Mouse (Mus musculus) layer of hippocampus, adult 8-10 months (tissue): ENCODE measurements around the gene Pelp1. TPM values are rescaled to one million over a fixed set of nuclear protein-coding genes. Genes with fewer than 3 reads are reported as not detected.

ENCODE experiments used
- DNase-seq, 2 experiments: peaks; one replicate each; pipeline ENCODE4 v3.0.0; 2022; ENCODE audit warnings: low spot score in 2 of 2
- total RNA-seq, 4 experiments: library from RNA; stranded (reverse); gene quantifications; 2 replicates each; pipeline ENCODE4 v1.2.4; 2022

Pelp1 gene
- 10 to 100 TPM; 32.8 to 35.6 (median 33.8) TPM for total RNA-seq

DNA sequence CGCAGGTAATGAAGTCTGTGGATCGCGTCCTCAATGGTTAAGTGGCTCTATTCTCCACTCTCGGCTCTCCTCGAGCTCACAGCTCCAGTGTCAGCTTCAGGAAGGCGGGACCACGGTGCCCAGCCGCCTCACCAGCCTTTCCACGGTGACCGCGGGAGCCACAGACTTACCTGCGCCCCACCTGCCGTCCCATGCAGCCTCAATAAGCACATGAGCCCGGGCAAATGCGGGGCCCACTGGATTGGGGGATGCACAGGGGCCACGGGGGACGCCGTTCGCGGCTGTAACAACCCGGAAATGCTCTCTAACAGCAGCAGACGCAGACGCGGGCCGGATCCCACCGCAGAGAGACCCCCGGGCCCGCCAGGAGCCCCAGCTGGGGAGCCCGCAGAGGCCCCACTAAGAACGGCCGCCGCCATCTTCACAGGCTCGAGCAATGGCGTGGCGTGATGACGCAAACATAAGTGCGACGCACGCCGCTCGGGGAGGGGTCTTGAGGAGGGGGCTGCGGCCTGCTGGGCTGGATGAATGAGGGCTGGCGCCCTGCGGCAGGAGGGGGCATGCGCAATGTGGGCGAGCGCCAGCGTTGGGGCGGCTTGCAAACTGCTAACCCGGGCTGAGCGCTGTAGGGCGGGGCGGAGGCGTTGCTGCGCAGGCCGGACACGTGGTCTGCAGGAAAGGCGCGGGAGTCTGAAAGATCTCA lies at the start of gene Pelp1:
TSS of gene Pelp1 (minus strand) at position 438 of the 703 bp plus-strand sequence.
- DNase-seq, result peak; percentile 86 to 90

DNA sequence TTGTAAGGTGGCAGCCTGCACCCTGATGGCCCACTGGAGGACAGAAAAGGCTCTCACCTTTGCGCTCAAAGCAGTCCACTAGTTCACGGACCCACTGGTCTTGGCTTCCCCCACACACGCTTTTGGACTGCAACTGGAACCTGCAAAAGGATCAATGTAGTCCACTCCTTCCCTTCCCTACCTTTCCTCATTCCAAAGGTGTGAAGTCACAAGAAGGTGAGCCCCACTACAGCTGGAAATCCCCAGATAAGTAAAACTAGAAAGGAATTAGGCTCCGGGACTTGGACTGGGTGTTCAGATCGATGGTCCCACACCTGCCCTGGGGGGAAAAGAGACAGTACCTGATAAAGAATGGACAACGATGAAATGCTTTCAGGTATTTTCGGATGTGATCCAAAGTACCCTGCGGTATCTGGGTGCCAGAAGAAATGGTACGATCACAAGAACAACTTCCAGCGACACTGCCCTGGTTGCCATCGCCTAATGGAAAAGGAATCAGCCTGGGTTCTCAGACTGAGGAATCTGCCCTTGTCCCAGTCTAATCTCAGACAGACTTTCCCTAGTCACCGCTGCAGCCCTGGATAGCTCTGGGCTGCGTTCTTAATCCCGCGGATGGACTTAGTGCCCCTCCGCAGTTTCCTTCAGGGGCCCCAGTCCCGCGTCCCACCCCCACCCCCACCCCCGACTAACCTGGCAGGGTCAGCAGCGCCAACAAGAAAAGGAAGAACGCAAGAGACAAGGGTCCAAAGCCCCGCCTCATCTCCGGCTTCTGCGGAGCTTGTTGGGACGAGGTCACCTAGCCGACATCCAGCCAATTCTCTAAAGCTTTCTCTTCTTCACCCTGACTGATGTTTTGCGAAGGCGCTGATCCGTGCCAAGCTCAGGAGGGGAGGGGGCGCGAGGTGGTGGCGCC lies 49.1 kb upstream of the Pelp1 start, which contains the start of gene Zmynd15:
TSS of gene Zmynd15 (plus strand) at position 746 of the 913 bp plus-strand sequence.
- no peak for DNase-seq

DNA sequence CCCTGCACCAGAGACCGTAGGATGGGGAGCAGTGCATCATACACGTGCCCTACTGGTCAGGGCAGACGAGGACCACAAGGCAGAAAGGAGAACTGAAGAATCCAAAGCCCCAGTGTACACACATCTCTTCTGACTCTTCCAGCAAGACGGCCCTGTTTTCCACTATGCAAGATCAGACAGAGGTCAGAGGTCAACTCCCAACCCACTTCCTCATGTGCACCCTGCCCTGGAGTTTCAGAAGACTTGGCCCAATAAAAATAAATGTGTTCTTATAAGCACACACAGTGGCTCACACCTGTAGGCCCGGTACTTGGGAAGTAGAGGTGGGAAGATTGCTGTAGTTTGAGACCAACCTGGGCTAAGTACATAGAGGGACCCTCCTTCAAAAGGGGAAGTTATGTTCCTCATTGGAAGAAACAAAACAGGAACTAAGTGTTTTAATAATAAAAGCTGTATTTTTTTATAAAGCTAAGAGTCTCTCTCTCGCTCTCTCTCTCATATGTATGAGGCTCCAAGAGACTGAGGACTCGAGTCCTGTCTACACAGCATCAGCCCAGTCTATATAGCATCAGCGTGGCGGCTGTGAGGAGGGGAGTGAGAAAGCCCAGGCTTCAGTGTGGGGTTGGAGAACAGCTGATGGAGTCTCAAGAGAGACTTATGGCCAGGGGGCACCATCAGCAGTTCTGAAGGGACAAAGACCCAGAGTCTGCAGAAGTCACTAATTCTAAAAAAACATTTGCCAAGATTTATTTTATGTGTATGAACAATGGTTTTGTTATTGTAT lies 43.6 kb upstream of the Pelp1 start:
- no peak for DNase-seq

- peak; percentile 91 to 95 for DNase-seq
Observed at GRCm38 (mm10) chr11:70451797-70452498, 42.1 kb upstream of the Pelp1 start, which contains the start of gene Med11. TSS of gene Med11 (plus strand) at chr11:70451919.

- DNase-seq, result no peak
Observed at GRCm38 (mm10) chr11:70450926-70451325, 41.1 kb upstream of the Pelp1 start.

GRCm38 (mm10) chr11:70447373-70447772 lies 37.5 kb upstream of the Pelp1 start:
- DNase-seq, result no peak

- no peak for DNase-seq
Observed at GRCm38 (mm10) chr11:70446756-70447155, 36.9 kb upstream of the Pelp1 start.

GRCm38 (mm10) chr11:70444667-70445066 lies 34.8 kb upstream of the Pelp1 start:
- no peak for DNase-seq

DNA sequence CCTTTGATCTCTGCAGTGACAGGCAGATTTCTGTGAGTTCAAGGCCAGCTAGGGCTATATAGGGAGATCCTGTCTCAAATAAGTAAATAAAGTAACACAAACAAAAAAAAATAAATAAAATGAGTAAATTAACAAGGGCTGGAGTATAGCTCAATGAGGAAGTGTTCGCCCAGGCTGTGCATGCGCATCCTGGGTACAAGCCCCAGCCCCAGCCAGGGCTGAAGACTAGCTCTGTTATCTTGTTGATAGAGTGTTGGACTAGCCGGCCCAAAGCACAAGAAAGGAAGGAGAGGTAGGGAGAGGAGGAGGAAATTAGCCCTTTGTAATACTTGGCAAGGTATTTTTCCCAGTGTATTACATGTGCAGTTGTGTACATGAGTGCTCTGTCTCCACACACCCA lies 34.1 kb upstream of the Pelp1 start:
- DNase-seq, result no peak

- no peak for DNase-seq
Observed at GRCm38 (mm10) chr11:70441882-70442281, 32.1 kb upstream of the Pelp1 start.

DNA sequence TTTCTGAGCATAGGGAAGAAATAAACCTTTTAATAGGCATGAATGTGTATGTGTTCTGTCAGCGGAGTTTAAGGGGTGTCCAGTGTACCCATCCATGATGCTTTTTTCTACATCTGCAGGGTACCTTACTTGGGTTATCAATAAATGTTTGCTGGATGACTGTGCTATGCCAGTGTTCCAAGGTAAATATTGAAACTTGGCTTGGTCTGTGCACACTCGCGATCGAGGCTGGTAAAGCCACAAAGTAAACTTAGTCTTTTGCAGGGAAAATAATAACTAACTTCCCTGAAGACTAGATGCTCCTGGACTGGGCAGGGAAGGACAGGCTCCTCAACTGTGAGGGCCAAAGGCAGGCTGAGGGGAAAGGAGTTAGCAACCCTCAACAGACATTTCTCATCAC lies 30.8 kb upstream of the Pelp1 start:
- DNase-seq, result no peak

DNA sequence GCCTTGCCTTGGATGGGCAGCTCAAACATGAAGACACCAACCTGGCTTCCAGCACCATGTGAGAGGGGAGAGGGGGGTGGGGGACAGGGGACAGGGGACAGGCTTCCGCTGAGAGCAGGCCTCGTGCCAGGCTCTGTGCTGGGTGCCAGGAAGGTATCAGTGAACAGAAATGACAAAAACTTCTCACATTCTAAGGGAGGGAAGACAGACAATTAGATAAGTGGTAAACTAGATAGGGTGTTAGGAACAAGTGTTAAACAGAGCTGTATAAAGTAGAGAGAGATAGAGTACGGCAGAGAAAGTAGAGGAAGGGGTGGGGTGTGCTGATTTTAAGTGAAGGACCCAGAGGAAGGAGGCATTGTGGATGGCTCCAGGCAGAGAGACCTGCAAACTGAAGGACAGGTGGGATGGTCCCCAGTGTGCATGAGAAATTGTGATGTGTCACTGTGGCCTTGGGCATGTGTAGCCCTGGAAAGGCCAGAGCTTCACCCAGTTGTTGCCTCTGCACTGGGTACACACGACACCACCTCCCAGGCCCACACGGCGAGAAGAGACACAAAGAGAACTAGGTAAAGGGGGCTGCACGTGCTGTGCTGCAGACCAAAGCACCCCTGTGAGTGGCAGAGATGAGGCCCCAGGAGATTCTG lies 29.0 kb upstream of the Pelp1 start:
- DNase-seq, result no peak

DNA sequence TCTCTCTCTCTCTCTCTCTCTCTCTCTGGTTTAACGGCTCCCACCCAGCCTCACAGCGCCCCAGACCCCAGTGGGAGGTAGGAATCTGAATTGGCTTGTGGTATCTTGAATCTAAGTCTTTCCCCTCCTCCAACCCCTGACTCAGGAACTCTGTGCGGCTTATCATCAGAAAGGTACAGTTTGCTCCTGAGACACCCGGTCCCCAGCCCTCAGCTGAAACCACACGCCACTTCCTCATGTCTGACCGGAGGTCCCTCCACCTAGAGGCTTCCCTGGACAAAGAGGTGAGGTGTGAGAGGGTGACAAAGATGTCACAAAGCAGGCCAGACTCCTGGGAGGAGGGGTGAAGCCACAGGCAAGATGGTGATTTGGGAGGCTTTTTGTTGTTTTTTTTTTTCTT lies 27.6 kb upstream of the Pelp1 start:
- no peak for DNase-seq

DNA sequence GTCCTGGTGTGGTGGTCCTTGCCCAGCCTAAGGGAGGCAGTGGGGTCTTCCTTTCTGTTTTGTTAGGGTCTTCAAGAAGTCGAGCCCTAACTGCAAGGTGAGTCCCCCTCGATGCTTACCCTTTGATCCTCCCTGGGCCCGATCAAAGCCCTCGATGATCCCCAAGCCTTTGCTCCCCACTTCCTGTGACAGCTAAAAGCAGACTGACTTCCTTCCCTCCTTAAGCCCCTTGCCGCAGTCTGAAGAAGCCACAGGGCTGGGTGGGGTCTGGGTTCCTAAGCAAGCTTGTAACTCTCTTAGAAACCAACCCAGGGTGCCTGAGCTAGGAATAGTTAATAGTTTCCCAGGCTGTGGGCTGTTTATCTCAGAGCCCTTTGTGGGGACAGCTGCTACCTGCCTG lies 25.6 kb upstream of the Pelp1 start:
- DNase-seq, result no peak

GRCm38 (mm10) chr11:70433951-70434350 lies 24.1 kb upstream of the Pelp1 start:
- no peak for DNase-seq

- DNase-seq, result no peak
Observed at GRCm38 (mm10) chr11:70433569-70433943, 23.7 kb upstream of the Pelp1 start.

GRCm38 (mm10) chr11:70432895-70433568 lies 23.2 kb upstream of the Pelp1 start:
- DNase-seq, result peak; percentile 58 to 62

GRCm38 (mm10) chr11:70432048-70432894 lies 22.4 kb upstream of the Pelp1 start, which contains the start of gene Arrb2:
TSS of gene Arrb2 (plus strand) at chr11:70432635.
- peak; percentile 97 to 98 for DNase-seq

- DNase-seq, result no peak
Observed at GRCm38 (mm10) chr11:70431574-70431973, 21.7 kb upstream of the Pelp1 start.
